Mouse (Mus musculus) small intestine, adult 2 months (tissue): ENCODE measurements around the gene Prss56. TPM values are rescaled to one million over a fixed set of nuclear protein-coding genes. Genes with fewer than 3 reads are reported as not detected.

ENCODE experiments used
- H3K27ac ChIP-seq: fragments of 200-500 bp; 2 replicates; pipeline ENCODE4 v1.5.1; 2012; ENCODE audit warnings: low read depth, low read length, control low read depth, inconsistent platforms; ENCODE audit not compliant: insufficient read depth
- H3K27me3 ChIP-seq: fragments of 200-500 bp; 2 replicates; pipeline ENCODE4 v1.6.1; 2012; ENCODE audit warnings: mild to moderate bottlenecking, moderate library complexity, low read length, inconsistent platforms; ENCODE audit not compliant: control insufficient read depth, insufficient read depth
- H3K36me3 ChIP-seq: fragments of 200-500 bp; 2 replicates; pipeline ENCODE4 v1.6.1; 2012; ENCODE audit warnings: mild to moderate bottlenecking, low read length, control low read depth, inconsistent platforms; ENCODE audit not compliant: control insufficient read depth, insufficient read depth
- H3K4me1 ChIP-seq: fragments of 200-500 bp; 2 replicates; pipeline ENCODE4 v1.6.1; 2012; ENCODE audit warnings: low read length, inconsistent platforms, mixed read lengths; ENCODE audit not compliant: control insufficient read depth, insufficient read depth, insufficient read length
- H3K4me3 ChIP-seq: fragments of 200-500 bp; 2 replicates; pipeline ENCODE4 v1.5.1; 2012; ENCODE audit warnings: low read depth, mild to moderate bottlenecking, control low read depth, inconsistent platforms, low read length, moderate library complexity
- CTCF ChIP-seq: fragments of 200-500 bp; IDR thresholded peaks from 2 replicates; pipeline ENCODE4 v1.5.1; 2012; ENCODE audit warnings: low read depth, mild to moderate bottlenecking, control low read depth, inconsistent platforms, low read length, moderate library complexity, mixed read lengths; ENCODE audit not compliant: insufficient replicate concordance, insufficient read length; ENCODE audit errors: extremely low read depth
- POLR2A ChIP-seq: fragments of 200-500 bp; IDR thresholded peaks from 2 replicates; pipeline ENCODE4 v1.6.1; 2012; ENCODE audit warnings: low read depth, mild to moderate bottlenecking, control low read depth, inconsistent platforms, low read length, moderate library complexity
- WGBS: fragments of 180-500 bp; shearing (Covaris S2); methylation state at CpG from one replicate; pipeline ENCODE4 v1.1.7; 2018; 5-methylcytosine and 5-hydroxymethylcytosine counted together
- polyA plus RNA-seq: library from polyadenylated mRNA; depleted of rRNA; stranded (reverse); fragments of >200 nt; gene quantifications from 2 replicates; pipeline ENCODE4 v1.2.3, GENCODE M21; 2012

The Prss56 gene
- polyA plus RNA-seq, 1 experiment, result not detected

GRCm38 (mm10) chr1:87154501-87155120 lies 28.5 kb upstream of the Prss56 start:
- no peaks in the 10 kb centered on the region for H3K36me3 ChIP-seq
- peak overlapping the region; percentile 46 for H3K4me3 ChIP-seq
- WGBS, result 3% methylated on average over 56 of the region's 58 CpGs
- H3K27ac ChIP-seq, result no peak overlapping the region
- TF ChIP-seq POLR2A (no peak), CTCF (no peak)
- H3K27me3 ChIP-seq, result peaks cover 56% of the 10 kb centered on the region
- H3K4me1 ChIP-seq, result peaks cover 8% of the 10 kb centered on the region

GRCm38 (mm10) chr1:87155531-87156198 lies 27.4 kb upstream of the Prss56 start:
- Histone ChIP-seq H3K36me3 (no peaks in the 10 kb centered on the region), H3K4me3 (no peak overlapping the region), H3K27me3 (peaks cover 56% of the 10 kb centered on the region), H3K27ac (no peak overlapping the region), H3K4me1 (peaks cover 8% of the 10 kb centered on the region)
- WGBS, result 3% methylated on average over 51 of the region's 56 CpGs
- TF ChIP-seq CTCF, result no peak
- no peak for TF ChIP-seq POLR2A

GRCm38 (mm10) chr1:87156199-87156587 lies 26.9 kb upstream of the Prss56 start, which contains the start of gene Ecel1:
Ecel1 (minus strand) TSS chr1:87156521.
- Histone ChIP-seq H3K27ac (no peak within 1 kb of the TSS), H3K27me3 (peaks cover 56% of the 10 kb centered on the region), H3K4me3 (no peak within 1 kb of the TSS), H3K36me3 (no peaks in the 10 kb centered on the region), H3K4me1 (peaks cover 8% of the 10 kb centered on the region)
- 4% methylated on average over 12 of the region's 12 CpGs for WGBS
- TF ChIP-seq CTCF, result no peak
- no peak for TF ChIP-seq POLR2A

- Histone ChIP-seq H3K27me3 (peaks cover 42% of the 10 kb centered on the region), H3K4me3 (no peak overlapping the region), H3K27ac (no peak overlapping the region), H3K4me1 (peaks cover 1% of the 10 kb centered on the region), H3K36me3 (no peaks in the 10 kb centered on the region)
- TF ChIP-seq POLR2A (no peak), CTCF (no peak)
- 66% methylated on average over 3 of the region's 3 CpGs for WGBS
Observed at GRCm38 (mm10) chr1:87159396-87159795, 23.7 kb upstream of the Prss56 start.

- H3K4me1 ChIP-seq, result no peaks in the 10 kb centered on the region
- no peaks in the 10 kb centered on the region for H3K36me3 ChIP-seq
- H3K4me3 ChIP-seq, result no peak overlapping the region
- WGBS, result 48% methylated on average over 11 of the region's 11 CpGs
- H3K27ac ChIP-seq, result no peak overlapping the region
- peaks cover 4% of the 10 kb centered on the region; the same call in 1 of the 2 replicates for H3K27me3 ChIP-seq
- TF ChIP-seq CTCF (no peak), POLR2A (no peak)
Observed at GRCm38 (mm10) chr1:87164164-87164795, 18.8 kb upstream of the Prss56 start.

GRCm38 (mm10) chr1:87164796-87165184 lies 18.3 kb upstream of the Prss56 start:
- Histone ChIP-seq H3K27me3 (peaks cover 9% of the 10 kb centered on the region), H3K36me3 (no peaks in the 10 kb centered on the region), H3K4me1 (no peaks in the 10 kb centered on the region), H3K27ac (no peak overlapping the region), H3K4me3 (no peak overlapping the region)
- no peak for TF ChIP-seq POLR2A
- TF ChIP-seq CTCF, result no peak
- WGBS, result 57% methylated on average over 9 of the region's 9 CpGs

GRCm38 (mm10) chr1:87170458-87170857 lies 12.7 kb upstream of the Prss56 start:
- no peak overlapping the region for H3K27ac ChIP-seq
- H3K27me3 ChIP-seq, result peaks cover 13% of the 10 kb centered on the region
- no peak overlapping the region for H3K4me3 ChIP-seq
- TF ChIP-seq CTCF (no peak), POLR2A (no peak)
- 14% methylated on average over 19 of the region's 19 CpGs for WGBS
- H3K4me1 ChIP-seq, result no peaks in the 10 kb centered on the region
- no peaks in the 10 kb centered on the region for H3K36me3 ChIP-seq
